Mouse (Mus musculus) liver, postnatal 0 days (tissue): ENCODE measurements around the gene Tgfb3.

Experiments
- CTCF ChIP-seq: sonication (generic); IDR thresholded peaks from 2 replicates; pipeline ENCODE4 v1.5.1; 2016; ENCODE audit warnings: antibody characterized with exemption, low read depth
- EP300 ChIP-seq: IDR thresholded peaks from 2 replicates; pipeline ENCODE4 v1.6.1; 2016; ENCODE audit warnings: antibody characterized with exemption, low read depth, mild to moderate bottlenecking

DNA sequence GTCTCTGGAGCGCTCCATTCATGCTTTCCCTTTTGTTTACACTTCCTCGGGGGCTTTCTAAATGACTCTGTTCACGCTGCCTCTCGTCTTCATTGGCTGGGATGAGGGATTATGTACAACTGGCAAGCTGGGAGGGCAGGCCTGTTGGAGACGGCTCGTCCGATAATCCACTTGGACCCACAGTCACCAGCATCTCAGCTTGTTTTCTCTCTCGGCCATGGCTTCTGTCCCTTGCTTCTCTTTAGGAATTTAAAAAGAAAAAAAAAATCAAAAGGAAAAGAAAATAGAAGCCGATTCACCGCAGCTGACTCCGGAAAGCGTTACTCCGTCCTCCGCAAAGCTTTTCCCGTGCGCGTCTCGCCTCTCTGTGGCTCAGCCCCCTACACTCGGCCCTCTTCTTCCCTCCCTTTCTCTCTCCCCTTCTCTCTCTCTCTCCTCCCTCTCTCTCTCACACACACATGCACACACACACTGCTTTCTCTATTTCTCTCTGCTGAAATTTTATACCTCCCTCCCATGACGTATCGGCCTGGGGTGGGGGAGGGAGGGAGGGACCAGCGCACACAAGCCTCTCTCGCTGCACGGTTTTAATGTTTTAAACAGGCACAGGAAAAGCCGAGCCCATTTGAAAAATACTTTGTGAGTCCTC, at the start of gene Tgfb3:
- TF ChIP-seq CTCF = no peak
- no peak for TF ChIP-seq EP300
